Mouse (Mus musculus): Measurements from ENCODE around the gene Lnx2.

Lnx2 gene

GRCm38 (mm10) chr5:147052309-147052558 lies 24.2 kb downstream of the Lnx2 start:
- DNase-seq (ENCODE audit: low read depth, low spot score) = no peak

GRCm38 (mm10) chr5:147051500-147052308 lies 24.7 kb downstream of the Lnx2 start:
- no peak for DNase-seq (ENCODE audit: low read depth, low spot score)

GRCm38 (mm10) chr5:147050816-147051499 lies 25.4 kb downstream of the Lnx2 start:
- no peak for DNase-seq (ENCODE audit: low read depth, low spot score)

GRCm38 (mm10) chr5:147049544-147050209 lies 26.7 kb downstream of the Lnx2 start:
- DNase-seq (ENCODE audit: low read depth, low spot score) = no peak

GRCm38 (mm10) chr5:147045929-147046328 lies 30.5 kb downstream of the Lnx2 start:
- DNase-seq (ENCODE audit: low read depth, low spot score) = no peak

- DNase-seq (ENCODE audit: low read depth, low spot score) = no peak
Measured at GRCm38 (mm10) chr5:147045311-147045710, 31.1 kb downstream of the Lnx2 start.

GRCm38 (mm10) chr5:147043240-147043844 lies 33.0 kb downstream of the Lnx2 start:
- DNase-seq (ENCODE audit: low read depth, low spot score) = no peak

GRCm38 (mm10) chr5:147041965-147042937 lies 34.1 kb downstream of the Lnx2 start:
- no peak for DNase-seq (ENCODE audit: low read depth, low spot score)

- no peak for DNase-seq (ENCODE audit: low read depth, low spot score)
Measured at GRCm38 (mm10) chr5:147039394-147039793, 37.0 kb downstream of the Lnx2 start.

GRCm38 (mm10) chr5:147037601-147038000 lies 38.8 kb downstream of the Lnx2 start:
- no peak for DNase-seq (ENCODE audit: low read depth, low spot score)

GRCm38 (mm10) chr5:147036661-147037060 lies 39.7 kb downstream of the Lnx2 start:
- DNase-seq (ENCODE audit: low read depth, low spot score) = no peak

- no peak for DNase-seq (ENCODE audit: low read depth, low spot score)
Measured at GRCm38 (mm10) chr5:147036028-147036427, 40.4 kb downstream of the Lnx2 start.

- no peak for DNase-seq (ENCODE audit: low read depth, low spot score)
Measured at GRCm38 (mm10) chr5:147035301-147035700, 41.1 kb downstream of the Lnx2 start.

- no peak for DNase-seq (ENCODE audit: low read depth, low spot score)
Measured at GRCm38 (mm10) chr5:147034283-147034682, 42.1 kb downstream of the Lnx2 start.

- DNase-seq (ENCODE audit: low read depth, low spot score) = no peak
Measured at GRCm38 (mm10) chr5:147033155-147033554, 43.2 kb downstream of the Lnx2 start.

GRCm38 (mm10) chr5:147031281-147031680 lies 45.1 kb downstream of the Lnx2 start:
- no peak for DNase-seq (ENCODE audit: low read depth, low spot score)

GRCm38 (mm10) chr5:147024331-147025034 lies 51.9 kb downstream of the Lnx2 start:
- DNase-seq (ENCODE audit: low read depth, low spot score) = no peak

GRCm38 (mm10) chr5:147023245-147023970 lies 53.0 kb downstream of the Lnx2 start:
- no peak for DNase-seq (ENCODE audit: low read depth, low spot score)

- no peak for DNase-seq (ENCODE audit: low read depth, low spot score)
Measured at GRCm38 (mm10) chr5:147021546-147022265, 54.7 kb downstream of the Lnx2 start.

Measured in brain, embryonic 18.5 days (tissue).